Mouse (Mus musculus) megakaryocyte-erythroid progenitor cell, adult 5 weeks (primary cell): ENCODE results near the gene Actg2. TPM values are rescaled to one million over a fixed set of nuclear protein-coding genes. Genes with fewer than 3 reads are reported as not detected.

Experiments
- polyA plus RNA-seq: library from polyadenylated mRNA; stranded (reverse); fragments of >175 nt; gene quantifications from 2 replicates; pipeline ENCODE4 v1.2.3, GENCODE M21; 2012

The Actg2 gene
- not detected in 2 replicates for polyA plus RNA-seq

GRCm38 (mm10) chr6:83536028-83536794 is at the start of gene Actg2:
Actg2 (minus strand) TSS chr6:83536265.

GRCm38 (mm10) chr6:83572671-83573070 is 36.6 kb upstream of the Actg2 start, which contains the start of gene Stambp:
Stambp (minus strand) TSS chr6:83572729.

GRCm38 (mm10) chr6:83506258-83507167 is 29.6 kb downstream of the Actg2 start, which contains the start of gene Dguok:
Dguok (minus strand) TSS chr6:83506969.

Other genes starting within 250 kb of the Actg2 start
- 12.6 and 17.0 TPM in 2 replicates for gene Mthfd2, start 210.4 kb downstream of the Actg2 start, polyA plus RNA-seq
- gene Mob1a, start 210.2 kb downstream of the Actg2 start, polyA plus RNA-seq = 80.4 and 99.8 TPM in 2 replicates
- 24.8 and 34.2 TPM in 2 replicates for gene Bola3, start 187.1 kb downstream of the Actg2 start, polyA plus RNA-seq
- 39.0 and 49.7 TPM in 2 replicates for gene Tet3, start 77.2 kb downstream of the Actg2 start, polyA plus RNA-seq
- gene Dguok, start 29.3 kb downstream of the Actg2 start, polyA plus RNA-seq = 18.6 and 20.8 TPM in 2 replicates
- gene Stambp, start 36.5 kb upstream of the Actg2 start, polyA plus RNA-seq = 2.0 and 2.2 TPM in 2 replicates
- gene Clec4f, start 119.9 kb upstream of the Actg2 start, polyA plus RNA-seq = not detected in 2 replicates
- not detected in 2 replicates for gene Cd207, start 141.6 kb upstream of the Actg2 start, polyA plus RNA-seq
- gene Vax2, start 175.0 kb upstream of the Actg2 start, polyA plus RNA-seq = not detected in 2 replicates
- gene Atp6v1b1, start 206.7 kb upstream of the Actg2 start, polyA plus RNA-seq = not detected in 2 replicates
- gene Ankrd53, start 226.4 kb upstream of the Actg2 start, polyA plus RNA-seq = not detected in 2 replicates
- gene Tex261, start 239.5 kb upstream of the Actg2 start, polyA plus RNA-seq = 43.6 and 45.3 TPM in 2 replicates